Mouse (Mus musculus) T-helper 1 cell (primary cell): ENCODE data around the gene U2surp.

Experiments
- in situ Hi-C: fragments of 300-600 bp; cut with MboI, MseI; formaldehyde crosslinking; loops from one replicate; pipeline ENCODE4 v1.15.1; 2025; ENCODE audit warnings: high pct_unique_total_duplicates

U2surp gene

DNA sequence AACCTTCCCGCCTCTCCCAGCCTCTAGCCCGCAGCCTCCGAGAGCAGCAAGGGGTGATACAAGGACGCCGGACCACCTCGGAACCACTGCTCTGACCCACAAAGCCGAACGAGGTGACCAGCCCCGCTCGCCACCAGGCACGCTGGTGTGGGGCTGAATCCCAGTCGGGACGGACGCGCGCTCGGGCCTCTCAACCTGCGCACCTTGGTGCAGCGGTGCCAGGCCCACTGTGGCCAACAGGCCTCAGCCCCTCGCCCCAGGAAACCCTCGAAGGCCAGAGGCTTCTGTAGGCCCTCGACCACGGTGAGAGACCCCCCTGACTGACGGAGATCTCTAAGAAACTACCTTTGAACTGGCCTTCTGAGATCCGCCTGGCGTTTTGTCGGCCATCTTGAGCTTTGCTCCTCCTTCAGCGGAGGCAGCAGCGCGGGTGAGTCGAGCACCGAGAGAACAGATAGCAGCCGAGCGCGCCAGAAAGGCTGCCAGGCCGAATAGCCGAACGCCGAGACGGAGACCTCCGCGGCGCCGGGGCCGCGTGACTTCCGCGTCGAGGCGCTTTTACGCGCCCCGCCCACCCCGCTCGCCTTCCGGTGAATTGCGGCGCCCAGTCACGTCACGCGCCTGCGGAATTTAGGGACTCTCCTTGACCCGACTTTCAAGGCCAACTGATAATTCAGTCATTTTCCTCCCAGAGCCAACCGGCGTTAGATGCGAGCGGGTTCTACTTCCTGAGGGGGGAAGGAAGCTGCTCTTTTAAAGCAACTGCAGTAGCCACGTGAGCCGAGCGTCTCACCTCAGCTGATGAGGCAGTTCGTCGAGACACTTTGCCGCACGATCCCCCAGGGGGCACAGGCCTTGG is at the start of gene U2surp:
Gene U2surp, minus strand, starts transcription at position 525 of the 859 bp plus-strand sequence.
- in situ Hi-C loops, result loop anchor here (5.0 kb wide), 1 partner anchor 346 kb away; the partner anchor contains the start of gene Atr

DNA sequence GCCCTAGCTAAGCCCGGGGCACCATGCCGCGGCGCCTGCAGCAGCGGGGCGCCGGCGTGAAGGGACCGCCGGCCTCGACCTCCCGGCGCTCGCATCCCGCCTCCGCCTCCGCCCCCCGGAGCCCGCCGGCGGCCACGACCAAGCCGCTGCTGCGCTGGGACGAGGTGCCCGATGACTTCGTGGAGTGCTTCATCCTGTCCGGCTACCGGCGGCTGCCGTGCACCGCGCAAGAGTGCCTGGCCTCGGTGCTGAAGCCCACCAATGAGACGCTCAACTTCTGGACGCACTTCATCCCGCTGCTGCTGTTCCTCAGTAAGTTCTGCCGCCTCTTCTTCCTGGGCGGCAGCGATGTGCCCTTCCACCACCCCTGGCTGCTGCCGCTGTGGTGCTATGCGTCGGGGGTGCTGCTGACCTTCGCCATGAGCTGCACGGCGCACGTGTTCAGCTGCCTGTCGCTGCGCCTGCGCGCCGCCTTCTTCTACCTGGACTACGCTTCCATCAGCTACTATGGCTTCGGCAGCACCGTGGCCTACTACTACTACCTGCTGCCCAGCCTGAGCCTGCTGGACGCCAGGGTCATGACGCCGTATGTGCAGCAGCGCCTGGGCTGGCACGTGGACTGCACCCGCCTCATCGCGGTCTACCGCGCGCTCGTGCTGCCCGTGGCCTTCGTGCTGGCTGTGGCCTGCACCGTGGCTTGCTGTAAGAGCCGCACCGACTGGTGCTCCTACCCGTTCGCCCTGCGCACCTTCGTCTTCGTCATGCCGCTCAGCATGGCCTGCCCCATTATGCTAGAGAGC is 48.3 kb upstream of the U2surp start:
- in situ Hi-C loops, result no loop called here

DNA sequence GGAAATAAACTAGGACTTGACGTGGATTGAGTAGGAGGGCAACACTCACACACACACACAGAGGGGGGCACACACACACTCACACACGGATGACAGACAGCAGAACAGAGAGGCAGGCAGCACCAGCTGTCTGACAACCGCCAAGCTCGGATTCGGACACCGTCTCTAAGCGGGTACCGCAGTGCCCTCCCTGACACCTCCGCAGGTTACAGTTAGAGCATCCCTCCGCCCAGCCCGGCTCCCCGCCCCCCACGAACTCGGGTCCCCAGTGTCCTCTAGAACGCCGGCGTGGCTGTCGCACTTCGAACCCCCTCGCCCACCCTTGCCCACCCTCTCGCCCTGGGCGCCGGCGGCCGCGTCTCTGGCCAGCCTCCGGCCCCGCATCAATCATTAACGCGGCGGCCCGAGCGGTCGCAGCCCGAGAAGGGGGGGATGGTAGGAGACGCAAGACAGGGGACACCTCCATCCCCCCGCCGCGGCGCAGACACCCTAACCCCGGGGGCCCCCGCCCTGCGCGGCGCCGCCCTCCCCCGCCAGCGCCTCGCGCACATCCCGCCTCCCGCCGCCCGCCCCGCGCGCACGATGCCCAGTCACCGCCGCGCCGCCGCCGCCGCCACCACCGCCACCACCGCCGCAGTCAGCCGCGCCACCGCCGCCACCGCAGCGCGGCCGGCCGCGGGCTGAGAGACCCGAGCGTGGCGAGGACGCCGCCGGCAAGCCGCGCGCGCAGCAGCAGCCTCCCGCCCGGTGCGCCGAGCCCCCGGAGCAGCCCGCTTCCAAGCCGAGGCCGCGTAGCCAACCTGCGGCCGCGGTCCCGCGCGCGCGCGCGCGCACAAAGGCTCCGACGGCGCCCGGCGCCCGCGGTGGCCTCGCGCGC is 47.5 kb upstream of the U2surp start, which contains the start of gene Paqr9:
Gene Paqr9, plus strand, starts transcription at position 599 of the 877 bp plus-strand sequence.
- in situ Hi-C loops, result no loop called here

DNA sequence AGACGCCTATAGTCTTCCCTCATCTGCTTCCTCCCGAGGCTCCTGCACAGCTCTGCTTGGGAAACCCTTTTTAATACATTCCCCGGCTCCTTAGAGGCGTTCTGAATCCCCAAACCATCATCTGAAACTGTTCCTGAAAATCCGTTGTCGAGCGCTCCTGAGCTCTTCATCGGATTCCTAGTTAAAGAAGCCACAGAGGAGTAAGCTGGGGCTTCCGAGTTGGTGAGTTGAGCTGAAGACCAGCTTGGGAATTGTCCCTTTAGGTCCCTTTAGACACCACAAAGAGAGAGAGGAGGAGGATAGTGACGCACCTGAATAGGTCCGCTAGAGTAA is 46.9 kb upstream of the U2surp start:
- in situ Hi-C loops, result no loop called here

DNA sequence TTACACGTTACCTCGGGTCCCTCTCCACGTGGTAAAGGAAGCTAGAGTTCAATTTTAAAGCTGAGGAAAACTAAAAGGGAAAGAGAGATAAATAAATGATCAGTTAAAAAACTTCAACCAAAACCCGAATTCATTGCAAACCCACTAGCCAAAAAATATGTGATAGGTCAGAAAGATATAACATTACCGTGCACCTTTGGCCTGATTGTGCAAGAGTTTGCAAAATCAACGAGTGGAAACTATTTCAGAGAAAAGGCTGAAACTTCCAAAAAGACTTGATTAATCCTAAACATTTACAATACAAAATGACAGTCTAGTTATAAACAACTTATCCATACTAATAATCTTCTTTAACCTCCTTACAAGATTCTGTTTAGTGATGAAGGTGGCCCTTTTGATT is 45.9 kb upstream of the U2surp start:
- in situ Hi-C loops, result no loop called here

DNA sequence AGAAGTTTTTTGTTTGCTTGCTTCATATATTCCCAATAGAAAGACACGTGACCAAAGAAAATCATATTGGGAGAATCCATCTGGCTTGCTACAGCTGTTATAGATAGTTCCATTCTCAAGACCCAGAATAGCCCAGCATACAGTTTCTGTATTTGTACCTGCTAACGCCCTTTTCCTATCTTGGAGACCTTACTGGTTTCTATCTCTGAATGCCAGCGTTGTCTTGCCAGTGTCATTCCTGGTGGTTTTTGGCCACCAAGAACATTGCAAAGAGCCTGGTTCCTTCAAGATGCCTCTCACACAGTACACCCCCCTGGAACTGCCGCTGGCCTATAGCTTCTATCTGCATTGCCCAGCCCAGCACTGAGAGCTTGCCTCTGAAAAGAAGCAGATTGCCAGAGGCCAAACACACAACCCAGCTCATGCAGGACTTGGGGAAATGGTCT is 44.3 kb upstream of the U2surp start:
- in situ Hi-C loops, result no loop called here

DNA sequence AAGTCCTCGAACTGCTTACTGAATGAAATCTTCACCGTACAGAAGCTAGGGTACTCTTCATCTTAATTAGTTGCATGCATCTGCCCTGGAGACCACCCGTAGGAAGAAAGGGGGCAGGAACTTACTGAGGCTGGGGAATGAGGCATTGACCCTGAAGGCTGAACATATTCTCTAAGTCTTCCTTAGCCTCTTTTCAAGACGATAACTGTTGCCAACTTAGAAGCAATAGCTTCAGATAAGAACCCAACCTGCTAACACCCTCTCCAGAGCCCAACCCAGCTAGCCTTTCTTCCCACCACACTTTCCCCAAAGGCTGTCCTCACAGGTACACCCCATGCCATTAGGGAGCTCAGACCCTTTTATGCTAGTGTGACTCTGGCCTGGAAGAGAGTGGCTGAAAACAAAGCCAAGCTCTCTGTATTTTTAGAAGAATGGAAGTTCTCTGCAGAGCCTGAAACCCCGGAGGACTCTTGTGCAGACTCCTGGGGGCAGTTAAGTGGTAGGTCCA is 43.5 kb upstream of the U2surp start:
- in situ Hi-C loops, result no loop called here

DNA sequence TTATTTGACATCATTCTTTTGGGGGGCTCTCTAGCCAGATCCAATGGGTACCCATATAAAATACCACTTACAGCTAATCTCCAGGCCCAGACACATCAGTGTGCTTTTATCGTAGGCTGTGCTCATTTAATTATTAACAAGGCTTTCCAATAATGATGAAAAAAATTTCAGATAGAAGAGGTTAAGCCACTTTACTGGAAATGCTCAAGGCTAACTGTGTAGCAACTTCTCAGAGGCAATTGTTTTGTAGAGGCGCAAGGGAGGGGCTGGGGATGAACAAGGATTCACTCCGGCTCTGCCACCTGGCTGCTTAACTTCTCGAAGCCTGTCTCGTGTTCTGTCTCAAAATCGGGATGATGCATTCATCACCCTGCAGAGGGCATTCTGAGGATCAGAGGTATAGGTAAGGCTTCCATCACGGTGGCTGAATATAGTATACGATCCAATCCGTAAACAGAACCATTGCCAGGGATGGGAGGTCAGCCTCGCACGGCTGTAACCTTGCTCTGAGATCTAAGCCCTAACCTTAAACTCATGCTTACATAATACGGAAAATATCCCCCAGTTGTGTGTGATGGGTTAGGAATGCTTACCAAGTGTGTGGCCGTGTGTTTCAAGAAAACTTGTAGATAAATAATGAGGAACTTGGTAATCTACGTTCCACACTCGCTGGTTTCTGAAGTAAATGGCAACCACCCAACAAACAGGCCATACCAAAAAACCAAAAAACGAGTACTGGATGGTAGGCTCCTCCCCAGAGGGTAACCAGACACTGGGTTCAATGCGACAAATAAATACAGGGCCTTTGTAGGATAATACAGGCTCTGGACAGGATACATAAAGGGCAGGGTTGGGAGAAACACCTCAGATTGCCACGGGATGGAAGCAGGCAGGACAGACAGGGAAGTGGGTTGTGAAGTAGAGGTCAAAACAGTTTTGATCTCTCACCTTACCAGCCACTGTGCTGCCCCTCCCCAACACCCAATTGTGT is 42.7 kb upstream of the U2surp start:
- in situ Hi-C loops, result loop anchor here (5.0 kb wide), 1 partner anchor 48 kb away; no protein-coding TSS in a partner anchor

DNA sequence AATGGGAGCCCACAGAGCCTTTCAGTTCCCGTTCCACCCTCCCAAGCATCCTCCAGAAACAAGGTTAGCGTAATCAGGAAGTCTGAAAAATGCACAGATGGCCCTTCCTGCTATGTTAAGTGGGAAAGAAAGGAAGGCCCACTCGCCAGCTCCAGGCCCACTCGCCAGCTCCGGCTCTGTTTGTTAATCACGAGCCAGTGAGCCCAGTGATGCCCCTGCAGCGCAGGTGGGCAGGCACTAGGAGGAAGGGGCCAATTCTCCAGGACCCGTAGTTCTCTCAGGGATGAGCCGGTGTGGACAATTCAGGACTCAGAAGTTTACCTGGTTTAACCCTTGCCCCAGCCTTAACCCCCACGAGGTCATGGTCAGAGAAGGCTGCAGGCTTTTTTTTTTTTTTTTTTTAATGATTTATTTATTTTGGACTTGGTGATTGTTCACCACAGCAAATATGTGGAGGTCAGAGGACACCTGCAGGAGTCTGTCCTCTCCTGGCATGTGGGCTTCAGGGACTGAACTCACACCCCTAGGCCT is 40.4 kb upstream of the U2surp start:
- in situ Hi-C loops, result loop anchor here (5.0 kb wide), 1 partner anchor 50 kb away; no protein-coding TSS in a partner anchor

DNA sequence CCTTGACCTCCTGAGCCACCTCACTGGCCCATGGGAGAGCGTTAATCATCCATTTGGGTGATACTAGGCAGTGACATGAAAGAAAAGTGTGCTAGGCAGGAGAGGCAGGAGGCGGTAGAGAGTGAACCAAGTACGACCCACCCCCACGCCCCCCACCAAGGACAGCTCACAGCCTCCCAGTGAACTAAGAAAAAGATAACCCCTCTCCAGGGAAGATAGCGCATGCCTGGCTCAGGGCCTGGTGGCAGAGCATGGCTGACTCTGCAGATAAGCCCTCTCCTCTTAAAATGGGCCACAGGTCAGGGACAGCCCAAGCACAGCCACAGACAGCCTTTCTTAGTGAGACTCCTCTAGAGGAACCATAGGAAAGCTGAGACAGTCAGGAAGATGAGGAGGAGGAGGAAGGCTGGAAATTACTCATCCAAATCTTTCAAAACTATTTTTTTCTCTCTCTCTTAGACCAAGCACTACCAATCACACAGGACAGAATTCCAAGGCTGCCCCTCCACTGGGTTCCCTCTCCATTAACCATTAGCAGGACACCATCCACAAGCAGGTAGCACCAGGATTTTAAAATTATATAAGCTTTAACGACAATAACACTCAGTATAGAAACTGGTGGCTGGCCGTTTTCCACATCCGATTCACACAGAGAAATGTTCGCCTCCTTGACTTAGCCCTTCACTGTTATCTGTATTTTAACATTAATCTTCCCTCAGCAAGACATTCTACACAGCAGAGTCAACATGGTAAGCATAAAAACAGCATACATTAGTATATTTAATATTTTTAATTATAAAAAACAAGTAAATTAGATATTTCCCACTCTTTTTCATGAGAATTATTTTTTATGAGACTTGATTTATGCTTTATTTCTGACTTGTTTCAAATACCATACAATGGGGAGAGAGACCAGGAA is 39.3 kb upstream of the U2surp start:
- in situ Hi-C loops, result loop anchor here (5.0 kb wide), 1 partner anchor 51 kb away; no protein-coding TSS in a partner anchor

DNA sequence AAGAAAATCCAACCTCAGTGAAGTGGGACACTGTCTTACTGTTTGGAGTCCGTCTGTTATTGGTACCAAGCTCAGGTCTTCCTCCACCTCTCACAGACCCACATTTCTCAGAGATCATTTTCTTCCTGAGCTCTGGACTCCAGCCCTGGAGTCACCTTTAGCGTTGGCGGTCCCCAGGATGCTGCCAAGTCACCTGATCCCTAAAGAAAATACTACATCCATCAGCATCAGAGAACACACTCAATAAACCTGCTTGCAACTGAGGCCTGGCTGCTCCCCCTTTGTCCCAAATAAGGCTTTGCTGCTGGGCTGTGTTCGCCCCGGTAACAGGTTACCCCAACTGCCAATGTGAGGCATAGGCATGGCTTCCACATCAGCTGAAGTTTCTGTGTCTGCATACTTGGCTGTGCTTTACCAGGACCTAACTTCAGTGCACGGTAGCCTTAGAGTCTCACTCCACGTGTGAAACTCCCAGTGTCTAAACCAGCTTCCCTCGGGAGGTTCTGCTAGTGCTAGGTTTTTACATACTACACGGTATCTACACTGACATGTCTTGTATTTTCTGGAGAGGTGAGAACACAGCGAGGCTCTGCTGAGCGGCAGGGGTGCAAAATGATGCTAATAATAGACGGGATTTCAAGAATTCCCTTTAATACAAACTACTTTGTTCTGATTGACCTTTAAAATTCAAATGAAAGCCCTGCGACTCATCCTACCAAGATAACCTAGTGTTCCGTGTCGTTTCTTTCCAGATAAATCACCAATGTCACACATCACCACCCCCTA is 38.0 kb upstream of the U2surp start:
- in situ Hi-C loops, result loop anchor here (5.0 kb wide), 1 partner anchor 52 kb away; no protein-coding TSS in a partner anchor

DNA sequence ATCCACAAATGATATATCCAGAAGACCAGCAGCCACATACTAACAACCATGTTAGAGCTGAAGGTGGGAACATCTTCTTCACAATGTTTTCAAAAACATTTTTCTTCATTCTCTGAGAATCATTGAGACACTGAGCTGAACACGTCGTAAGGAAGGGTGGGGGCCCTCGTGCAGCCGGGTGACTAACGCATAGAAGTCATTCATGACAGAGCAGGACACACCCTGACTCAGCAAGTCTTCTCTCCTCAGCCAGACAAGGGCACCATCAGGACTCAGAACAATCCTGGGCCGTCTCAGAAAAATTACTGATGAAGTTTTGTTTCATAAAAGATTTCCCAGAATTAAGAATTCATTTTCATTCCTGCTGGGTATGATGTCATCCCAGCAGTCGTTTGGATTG is 34.9 kb upstream of the U2surp start:
- in situ Hi-C loops, result no loop called here

DNA sequence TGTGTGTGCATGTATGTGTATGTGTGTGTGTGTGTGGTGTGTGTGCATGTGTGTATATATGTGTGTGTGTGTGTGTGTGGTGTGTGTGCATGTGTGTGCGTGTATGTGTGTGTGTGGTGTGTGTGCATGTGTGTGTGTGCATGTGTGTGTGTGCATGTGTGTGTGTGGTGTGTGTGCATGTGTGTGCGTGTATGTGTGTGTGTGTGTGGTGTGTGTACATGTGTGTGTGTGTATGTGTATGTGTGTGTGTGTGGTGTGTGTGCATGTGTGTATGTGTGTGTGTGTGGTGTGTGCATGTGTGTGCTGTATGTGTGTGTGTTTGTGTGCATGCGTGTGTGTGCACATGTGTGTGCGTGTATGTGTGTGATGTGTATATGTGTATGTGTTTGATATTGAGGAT is 32.8 kb upstream of the U2surp start:
- in situ Hi-C loops, result loop anchor here (5.0 kb wide), 1 partner anchor 138 kb away; no protein-coding TSS in a partner anchor

DNA sequence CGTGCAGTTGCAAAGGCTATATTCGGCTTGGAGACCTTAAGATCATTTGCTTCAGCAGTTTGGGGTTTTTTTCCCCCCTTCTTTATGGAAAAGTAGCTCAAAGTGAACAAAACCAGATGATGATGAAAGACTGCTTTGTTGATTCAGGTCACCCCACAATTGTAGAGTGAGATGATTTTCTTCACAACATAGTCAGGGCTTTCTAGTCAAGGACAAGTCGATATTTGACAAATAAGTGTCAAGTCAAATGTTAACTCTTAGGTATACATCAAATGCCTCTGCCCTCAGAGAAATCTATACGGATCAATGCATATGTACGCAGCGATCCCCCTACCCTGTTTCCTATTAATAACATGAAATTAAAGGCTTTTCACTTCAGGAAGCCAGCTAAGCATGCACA is 30.7 kb upstream of the U2surp start:
- in situ Hi-C loops, result loop anchor here (5.0 kb wide), 1 partner anchor 140 kb away; no protein-coding TSS in a partner anchor

DNA sequence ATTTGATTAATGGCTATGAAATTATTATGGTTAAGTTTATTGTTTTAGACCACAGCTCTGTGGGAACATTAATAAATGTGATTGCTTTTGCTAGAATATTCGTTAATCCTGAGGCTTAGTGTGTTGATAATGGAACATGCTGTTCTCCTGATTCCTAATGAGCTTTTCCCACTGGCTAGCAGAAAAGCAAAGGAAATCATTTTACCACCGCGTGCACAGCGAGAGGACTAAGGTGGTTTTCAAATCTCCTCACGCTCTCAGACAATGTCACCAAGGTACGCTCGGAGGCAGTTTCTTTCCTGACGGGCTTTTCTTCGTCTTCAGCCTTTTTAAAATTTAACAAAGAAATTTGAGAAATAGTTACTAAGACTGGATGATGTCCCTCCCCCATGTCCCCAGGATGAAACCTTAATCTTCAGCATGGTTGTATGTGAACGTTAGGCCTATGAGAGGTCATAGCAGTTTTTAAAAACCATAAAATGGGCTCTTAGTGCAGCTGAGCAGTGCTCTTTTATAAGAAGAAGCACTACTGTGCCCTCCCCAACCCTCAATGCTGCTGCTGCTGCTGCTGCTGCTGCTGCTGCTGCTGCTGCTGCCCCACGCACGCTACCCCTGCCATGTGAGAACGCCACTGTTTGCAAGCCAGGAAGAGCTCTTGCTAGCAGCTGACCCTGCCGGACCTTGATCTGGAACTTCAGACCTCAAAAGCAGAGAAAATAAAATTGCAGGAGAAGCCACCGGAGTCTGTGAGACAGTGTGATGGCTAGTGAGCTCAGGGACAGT is 30.0 kb upstream of the U2surp start:
- in situ Hi-C loops, result loop anchor here (5.0 kb wide), 1 partner anchor 140 kb away; no protein-coding TSS in a partner anchor

DNA sequence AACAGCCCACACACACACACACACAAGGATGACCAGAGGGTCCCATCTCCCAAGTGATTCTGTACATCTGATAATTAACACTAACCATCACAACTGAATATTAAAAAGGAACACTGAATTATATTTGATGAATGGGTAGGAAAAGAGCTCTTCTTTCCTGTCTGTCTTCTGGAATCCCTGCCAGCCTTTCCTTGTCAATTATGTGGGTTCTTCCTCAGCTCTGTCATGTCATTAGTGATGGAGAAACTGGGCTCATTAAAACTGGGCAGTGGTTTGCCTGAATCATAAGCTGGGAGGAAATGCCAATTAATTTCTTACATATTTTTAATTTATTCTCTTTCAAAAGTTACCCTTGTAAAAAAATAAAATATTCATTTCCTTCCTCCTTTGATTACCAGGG is 29.4 kb upstream of the U2surp start:
- in situ Hi-C loops, result loop anchor here (5.0 kb wide), 1 partner anchor 141 kb away; no protein-coding TSS in a partner anchor

DNA sequence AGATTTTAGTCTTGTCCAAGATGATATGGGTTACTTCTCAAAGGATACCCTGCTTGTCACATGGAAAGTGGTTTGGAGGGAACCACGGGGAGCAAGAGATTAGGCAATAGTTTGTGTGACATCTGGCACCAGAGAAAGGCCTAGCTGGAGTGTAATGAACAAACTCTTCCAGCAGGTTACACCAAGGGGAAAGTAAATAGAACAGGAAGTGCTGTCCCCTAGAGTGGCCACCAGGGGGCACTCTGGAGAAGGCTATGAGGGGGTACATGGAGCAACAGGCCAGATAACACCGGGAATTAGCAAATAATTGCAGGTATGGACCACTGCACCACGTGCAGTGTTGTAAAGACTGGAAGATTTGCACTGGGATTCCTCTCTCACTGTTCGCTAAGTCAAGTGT is 28.7 kb upstream of the U2surp start:
- in situ Hi-C loops, result loop anchor here (5.0 kb wide), 1 partner anchor 142 kb away; no protein-coding TSS in a partner anchor
